Mouse (Mus musculus) limb, embryonic 11.5 days (tissue): ENCODE data around the gene Gm20503. TPM values are rescaled to one million over a fixed set of nuclear protein-coding genes. Genes with fewer than 3 reads are reported as not detected.

Experiments used
- ATAC-seq: fragments of 200-750 bp; cut with Nextera tagmentation; 2 replicates; pipeline ENCODE4 v1.8.0; 2017; ENCODE audit warnings: low read depth; ENCODE audit not compliant: insufficient number of reproducible peaks, low FRiP score, low TSS enrichment
- DNase-seq: peaks from one replicate; pipeline ENCODE4 v3.0.0-alpha.2; 2015; ENCODE audit warnings: low spot score
- H3K27ac ChIP-seq: fragments of 300-500 bp; sonication (generic); replicated peaks from 2 replicates; pipeline ENCODE4 v1.5.1; 2014; ENCODE audit warnings: low read depth, mild to moderate bottlenecking, low read length
- H3K27me3 ChIP-seq: fragments of 300-500 bp; sonication (generic); 2 replicates; pipeline ENCODE4 v1.6.1; 2014; ENCODE audit warnings: mild to moderate bottlenecking, low read length, mixed read lengths; ENCODE audit not compliant: control insufficient read depth, insufficient read depth
- H3K36me3 ChIP-seq: fragments of 300-500 bp; sonication (generic); 2 replicates; pipeline ENCODE4 v1.6.1; 2014; ENCODE audit warnings: mild to moderate bottlenecking, low read length, moderate library complexity, mixed read lengths; ENCODE audit not compliant: control insufficient read depth, insufficient read depth
- H3K4me1 ChIP-seq: fragments of 300-500 bp; sonication (generic); 2 replicates; pipeline ENCODE4 v1.6.1; 2014; ENCODE audit warnings: low read length, mixed read lengths; ENCODE audit not compliant: control insufficient read depth, insufficient read depth
- H3K4me2 ChIP-seq: fragments of 300-500 bp; sonication (generic); 2 replicates; pipeline ENCODE4 v1.6.1; 2014; ENCODE audit warnings: low read depth, mild to moderate bottlenecking, moderate library complexity; ENCODE audit not compliant: severe bottlenecking
- H3K4me3 ChIP-seq: fragments of 300-500 bp; sonication (generic); 2 replicates; pipeline ENCODE4 v1.5.1; 2014; ENCODE audit warnings: low read depth, low read length
- H3K9ac ChIP-seq: fragments of 300-500 bp; sonication (generic); 2 replicates; pipeline ENCODE4 v1.6.1; 2014; ENCODE audit warnings: mild to moderate bottlenecking, low read length
- H3K9me3 ChIP-seq: fragments of 300-500 bp; sonication (generic); 2 replicates; pipeline ENCODE4 v1.6.1; 2016; ENCODE audit warnings: low read length; ENCODE audit not compliant: control insufficient read depth
- WGBS: fragments of 180-500 bp; shearing (Covaris S2); extraction: QIAGEN DNeasy Blood & Tissue Kit; methylation state at CpG from one replicate; pipeline ENCODE4 v1.1.7; 2014; 5-methylcytosine and 5-hydroxymethylcytosine counted together
- polyA plus RNA-seq: library from polyadenylated mRNA; unstranded; fragments of >200 nt; fragmentation: Nextera tagmentation; extraction: Ambion mirVana; gene quantifications from 2 replicates; pipeline ENCODE4 v1.2.1, GENCODE M21; 2014

The Gm20503 gene
- polyA plus RNA-seq, 1 experiment from 2014 or later = 9.7 TPM

GRCm38 (mm10) chr4:59089391-59089790 is 86.4 kb downstream of the Gm20503 start:
- 44% methylated on average over 1 of the region's 1 CpGs for WGBS

More at GRCm38 (mm10) chr4:59089391-59089790, 86.4 kb downstream of the Gm20503 start:
- DNase-seq (no peak), ATAC-seq (no peak)
- Histone ChIP-seq H3K4me1 (no peaks in the 10 kb centered on the region), H3K27me3 (no peaks in the 10 kb centered on the region), H3K4me3 (no peak overlapping the region), H3K4me2 (no peak overlapping the region), H3K9me3 (no peaks in the 10 kb centered on the region), H3K27ac (no peak overlapping the region), H3K9ac (no peak overlapping the region), H3K36me3 (no peaks in the 10 kb centered on the region)

Other genes with a start within 250 kb of the Gm20503 start
- not detected in 2 replicates for gene Olfr267, start 215.5 kb upstream of the Gm20503 start, polyA plus RNA-seq
- 45.6 and 51.4 TPM in 2 replicates for gene Ecpas, start 90.5 kb upstream of the Gm20503 start, polyA plus RNA-seq
- 1.1 TPM in 2 replicates for gene Zkscan16, start 59.6 kb upstream of the Gm20503 start, polyA plus RNA-seq
- 24.4 and 25.9 TPM in 2 replicates for gene Ptgr1, start 16.1 kb upstream of the Gm20503 start, polyA plus RNA-seq
- 7.4 and 8.9 TPM in 2 replicates for gene Dnajc25, start 8.1 kb upstream of the Gm20503 start, polyA plus RNA-seq
- 118 and 124 TPM in 2 replicates for gene Gng10, start 31.9 kb downstream of the Gm20503 start, polyA plus RNA-seq
- not detected in 2 replicates for gene AI481877, start 135.8 kb downstream of the Gm20503 start, polyA plus RNA-seq
- 10.3 TPM in 2 replicates for gene Ugcg, start 186.0 kb downstream of the Gm20503 start, polyA plus RNA-seq